Mouse (Mus musculus): Measurements from ENCODE around the gene Selenow.

GRCm38 (mm10) chr7:15912183-15912582 lies 10.0 kb downstream of the Selenow start:
- TF ChIP-seq POLR2A (IDR thresholded peaks at IDR 0.05; ENCODE audit: insufficient read depth, low read depth, low read length) (no peak), EP300 (IDR thresholded peaks at IDR 0.05; ENCODE audit: insufficient read depth, low read depth, low read length) (no peak)

Measured in heart, adult 2 months (tissue).